Mouse (Mus musculus) liver, adult 10 weeks (tissue): ENCODE data around the gene Olfr1009. TPM values are rescaled to one million over a fixed set of nuclear protein-coding genes. Genes with fewer than 3 reads are reported as not detected.

Source experiments
- polyA plus RNA-seq: library from polyadenylated mRNA; stranded (reverse); fragments of 350-450 nt; fragmentation: Illumina TruSeq; extraction: RNeasy Lipid Tissue Mini Kit (QIAGEN cat#74804); gene quantifications from one replicate; pipeline ENCODE4 v1.2.3, GENCODE M21; 2014; ENCODE audit warnings: low read depth, low replicate concordance

Olfr1009 gene
- polyA plus RNA-seq = not detected

GRCm38 (mm10) chr2:85715119-85715518 lies at the start of gene Olfr1009:
Gene Olfr1009, plus strand, starts transcription at chr2:85715419.

GRCm38 (mm10) chr2:85678667-85679066 lies 36.6 kb upstream of the Olfr1009 start, which contains the start of gene Olfr1006:
Gene Olfr1006, minus strand, starts transcription at chr2:85678767.

GRCm38 (mm10) chr2:85689131-85689530 lies 26.1 kb upstream of the Olfr1009 start, which contains the start of gene Olfr1008:
Gene Olfr1008, plus strand, starts transcription at chr2:85689431.

GRCm38 (mm10) chr2:85762666-85763065 lies 47.4 kb downstream of the Olfr1009 start, which contains the start of gene Olfr1012:
Gene Olfr1012, minus strand, starts transcription at chr2:85762766.

GRCm38 (mm10) chr2:85766798-85767197 lies 51.6 kb downstream of the Olfr1009 start, which contains the start of gene Olfr1013:
Gene Olfr1013, plus strand, starts transcription at chr2:85767098.

GRCm38 (mm10) chr2:85772413-85772812 lies 57.2 kb downstream of the Olfr1009 start, which contains the start of gene Olfr1014:
Gene Olfr1014, plus strand, starts transcription at chr2:85772713.

Other genes with a start within 250 kb of the Olfr1009 start
- not detected for gene 4833423E24Rik, start 196.4 kb upstream of the Olfr1009 start, polyA plus RNA-seq
- not detected for gene Olfr996, start 136.2 kb upstream of the Olfr1009 start, polyA plus RNA-seq
- gene Olfr998, start 126.5 kb upstream of the Olfr1009 start, polyA plus RNA-seq = not detected
- not detected for gene Olfr1000, start 103.5 kb upstream of the Olfr1009 start, polyA plus RNA-seq
- gene Olfr1002, start 64.7 kb upstream of the Olfr1009 start, polyA plus RNA-seq = not detected
- not detected for gene Olfr154, start 51.0 kb upstream of the Olfr1009 start, polyA plus RNA-seq
- not detected for gene Olfr1006, start 36.7 kb upstream of the Olfr1009 start, polyA plus RNA-seq
- gene Olfr1008, start 26.0 kb upstream of the Olfr1009 start, polyA plus RNA-seq = not detected
- not detected for gene Olfr1012, start 47.3 kb downstream of the Olfr1009 start, polyA plus RNA-seq
- gene Olfr1013, start 51.7 kb downstream of the Olfr1009 start, polyA plus RNA-seq = not detected
- not detected for gene Olfr1014, start 57.3 kb downstream of the Olfr1009 start, polyA plus RNA-seq
- gene Olfr1015, start 66.6 kb downstream of the Olfr1009 start, polyA plus RNA-seq = not detected
- not detected for gene Olfr1016, start 87.1 kb downstream of the Olfr1009 start, polyA plus RNA-seq
- gene Olfr1018, start 103.1 kb downstream of the Olfr1009 start, polyA plus RNA-seq = not detected
- not detected for gene Olfr1019, start 130.1 kb downstream of the Olfr1009 start, polyA plus RNA-seq
- not detected for gene Olfr1020, start 131.6 kb downstream of the Olfr1009 start, polyA plus RNA-seq
- gene Olfr1022, start 153.2 kb downstream of the Olfr1009 start, polyA plus RNA-seq = not detected
- gene Olfr1023, start 170.2 kb downstream of the Olfr1009 start, polyA plus RNA-seq = not detected
- not detected for gene Olfr1024, start 189.6 kb downstream of the Olfr1009 start, polyA plus RNA-seq
- gene Olfr1025-ps1, start 199.8 kb downstream of the Olfr1009 start, polyA plus RNA-seq = not detected
- not detected for gene Olfr1026, start 206.1 kb downstream of the Olfr1009 start, polyA plus RNA-seq
- not detected for gene Olfr1028, start 235.0 kb downstream of the Olfr1009 start, polyA plus RNA-seq